Mouse (Mus musculus) naive thymus-derived CD4-positive, alpha-beta T cell, adult 2 months (primary cell): ENCODE data around the gene Wdr90.
"Not testable (repeated sequence)": the region's sequence is repeated elsewhere in the genome, so short reads cannot be mapped to it uniquely, and the experiment has no call there.

Experiments
- DNase-seq: peaks from one replicate; pipeline ENCODE4 v3.0.0-alpha.2; 2011; ENCODE audit warnings: low read depth

Gene Wdr90

GRCm38 (mm10) chr17:25877025-25877424 is 15.7 kb upstream of the Wdr90 start:
- no peak for DNase-seq

- DNase-seq = no peak
Measured at GRCm38 (mm10) chr17:25876347-25876915, 15.1 kb upstream of the Wdr90 start.

GRCm38 (mm10) chr17:25875171-25876136 is 14.2 kb upstream of the Wdr90 start:
- DNase-seq = peak; percentile 88

GRCm38 (mm10) chr17:25874721-25875170 is 13.4 kb upstream of the Wdr90 start, which contains the start of gene Mettl26:
Mettl26 (plus strand) TSS chr17:25875074.
- DNase-seq = peak; percentile 97

GRCm38 (mm10) chr17:25874148-25874720 is 12.9 kb upstream of the Wdr90 start:
- DNase-seq = no peak

- no peak for DNase-seq
Measured at GRCm38 (mm10) chr17:25873405-25874147, 12.3 kb upstream of the Wdr90 start.

GRCm38 (mm10) chr17:25872676-25873075 is 11.4 kb upstream of the Wdr90 start:
- DNase-seq = no peak

- DNase-seq = not testable (repeated sequence)
Measured at GRCm38 (mm10) chr17:25871566-25871965, 10.3 kb upstream of the Wdr90 start.

GRCm38 (mm10) chr17:25869954-25870353 is 8.7 kb upstream of the Wdr90 start:
- DNase-seq = no peak

- DNase-seq = no peak
Measured at GRCm38 (mm10) chr17:25869498-25869897, 8.2 kb upstream of the Wdr90 start.

GRCm38 (mm10) chr17:25868601-25869191 is 7.4 kb upstream of the Wdr90 start, which contains the start of gene Mcrip2:
Mcrip2 (minus strand) TSS chr17:25868764.
- peak; percentile 73 for DNase-seq

- peak; percentile 36 for DNase-seq
Measured at GRCm38 (mm10) chr17:25867836-25868600, 6.7 kb upstream of the Wdr90 start.

- DNase-seq = peak; percentile 62
Measured at GRCm38 (mm10) chr17:25867509-25867835, 6.2 kb upstream of the Wdr90 start.

GRCm38 (mm10) chr17:25866172-25866571 is 4.9 kb upstream of the Wdr90 start:
- no peak for DNase-seq

- no peak for DNase-seq
Measured at GRCm38 (mm10) chr17:25865288-25865687, 4.0 kb upstream of the Wdr90 start.

GRCm38 (mm10) chr17:25864311-25864710 is 3.0 kb upstream of the Wdr90 start:
- DNase-seq = no peak

GRCm38 (mm10) chr17:25863681-25864080 is 2.4 kb upstream of the Wdr90 start:
- no peak for DNase-seq

- DNase-seq = no peak
Measured at GRCm38 (mm10) chr17:25861704-25862612, 657 bp upstream of the Wdr90 start.

GRCm38 (mm10) chr17:25860229-25860628 is 1.1 kb downstream of the Wdr90 start:
- no peak for DNase-seq

- DNase-seq = peak; percentile 95
Measured at GRCm38 (mm10) chr17:25844396-25844901, 16.9 kb downstream of the Wdr90 start, which contains the start of gene Rhot2. Rhot2 (minus strand) TSS chr17:25844851.
